Mouse (Mus musculus) heart, embryonic 15.5 days (tissue): Measurements from ENCODE around the gene Lin7a. TPM values are rescaled to one million over a fixed set of nuclear protein-coding genes. Genes with fewer than 3 reads are reported as not detected.
"Not testable (repeated sequence)": the region's sequence is repeated elsewhere in the genome, so short reads cannot be mapped to it uniquely, and the experiment has no call there.

Source experiments
- ATAC-seq: fragments of 200-750 bp; cut with Nextera tagmentation; replicated peaks from 2 replicates; pipeline ENCODE4 v1.8.0; 2017; ENCODE audit warnings: low read depth, moderate TSS enrichment; ENCODE audit not compliant: insufficient number of reproducible peaks, insufficient read depth, low FRiP score
- H3K27ac ChIP-seq: fragments of 300-500 bp; sonication (generic); 2 replicates; pipeline ENCODE4 v1.5.1; 2015; ENCODE audit warnings: mild to moderate bottlenecking, inconsistent platforms
- H3K27me3 ChIP-seq: fragments of 300-500 bp; sonication (generic); 2 replicates; pipeline ENCODE4 v1.6.1; 2015; ENCODE audit warnings: inconsistent platforms
- H3K36me3 ChIP-seq: fragments of 300-500 bp; sonication (generic); 2 replicates; pipeline ENCODE4 v1.6.1; 2015; ENCODE audit warnings: mild to moderate bottlenecking, inconsistent platforms
- H3K4me1 ChIP-seq: fragments of 300-500 bp; sonication (generic); replicated peaks from 2 replicates; pipeline ENCODE4 v1.6.1; 2015; ENCODE audit warnings: inconsistent platforms
- H3K4me2 ChIP-seq: fragments of 300-500 bp; sonication (generic); 2 replicates; pipeline ENCODE4 v1.6.1; 2015; ENCODE audit warnings: inconsistent platforms, mild to moderate bottlenecking, moderate library complexity
- H3K4me3 ChIP-seq: fragments of 300-500 bp; sonication (generic); 2 replicates; pipeline ENCODE4 v1.5.1; 2015; ENCODE audit warnings: mild to moderate bottlenecking, inconsistent platforms
- H3K9ac ChIP-seq: fragments of 300-500 bp; sonication (generic); 2 replicates; pipeline ENCODE4 v1.6.1; 2015; ENCODE audit warnings: mild to moderate bottlenecking, inconsistent platforms
- H3K9me3 ChIP-seq: fragments of 300-500 bp; sonication (generic); replicated peaks from 2 replicates; pipeline ENCODE4 v1.6.1; 2016; ENCODE audit warnings: inconsistent platforms
- WGBS: fragments of 180-500 bp; shearing (Covaris S2); methylation state at CpG from one replicate; pipeline ENCODE4 v1.1.7; 2015; ENCODE audit warnings: mixed read lengths; 5-methylcytosine and 5-hydroxymethylcytosine counted together
- polyA plus RNA-seq: library from polyadenylated mRNA; unstranded; fragments of >200 nt; fragmentation: Nextera tagmentation; extraction: Ambion mirVana; gene quantifications from 2 replicates; pipeline ENCODE4 v1.2.1, GENCODE M21; 2015

The Lin7a gene
- polyA plus RNA-seq, 1 experiment from 2014 or later, result 1.4 TPM

DNA sequence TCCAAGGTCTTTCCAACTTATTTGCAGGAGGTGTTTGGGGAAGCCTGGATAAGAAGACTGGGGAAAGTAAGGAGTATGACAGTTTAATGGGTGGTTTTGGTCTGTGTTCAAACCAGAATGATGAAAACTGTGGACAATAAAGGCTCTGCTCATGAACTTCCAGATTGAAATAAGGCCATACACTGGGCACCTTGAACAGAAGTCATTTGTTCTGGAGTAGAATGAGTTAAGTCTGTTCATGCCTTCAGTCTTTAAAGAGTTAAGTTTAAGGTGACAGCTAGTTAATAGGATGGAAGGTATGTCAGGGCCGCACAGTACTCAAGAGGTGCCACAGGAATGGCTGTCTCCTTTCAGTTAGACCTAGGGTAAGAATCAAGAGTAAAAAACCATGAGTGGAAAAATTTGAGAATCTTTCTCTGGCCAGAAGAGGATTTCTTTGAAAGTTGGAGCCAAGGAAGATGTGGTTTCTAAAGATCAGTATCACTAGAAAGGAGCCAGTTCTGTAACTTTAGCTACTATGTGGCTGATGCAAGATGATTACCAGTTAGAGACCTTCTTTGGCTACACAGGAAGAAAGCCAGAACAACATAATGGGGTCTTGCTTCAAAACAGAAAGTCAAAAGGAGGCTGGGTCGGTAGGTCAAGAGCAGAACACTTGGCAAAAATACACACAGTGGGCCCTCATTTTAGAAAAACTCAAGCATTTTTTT is 33.2 kb upstream of the Lin7a start:
- ATAC-seq, result no peak

DNA sequence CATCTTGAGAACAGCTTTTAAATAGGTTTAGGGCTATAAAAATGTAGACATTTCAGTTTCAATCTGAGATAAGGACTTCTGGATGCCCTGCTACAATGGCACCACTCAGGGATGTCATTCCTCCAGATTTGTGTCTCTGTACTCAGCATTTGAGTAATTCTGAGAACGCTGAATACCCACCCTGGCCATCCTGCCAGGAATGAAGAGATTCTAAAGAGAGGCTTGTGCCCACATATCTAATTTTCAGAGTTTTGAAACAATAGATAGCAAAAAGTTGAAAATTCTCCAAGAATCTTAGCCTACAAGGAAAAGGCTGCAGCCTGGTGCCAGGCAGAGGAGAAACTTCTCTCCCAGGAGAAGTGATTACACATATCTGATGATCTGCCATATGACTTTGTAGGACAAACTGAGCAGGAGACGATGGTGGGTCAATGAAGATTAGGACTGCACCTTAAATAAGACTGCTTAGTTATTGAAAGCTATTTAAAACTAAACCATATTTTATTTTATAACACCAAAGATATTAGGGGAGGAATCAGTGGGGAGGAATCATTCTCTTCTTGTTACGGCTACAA is 32.5 kb upstream of the Lin7a start:
- Histone ChIP-seq H3K4me2 (no peak overlapping the region), H3K4me3 (no peak overlapping the region), H3K27me3 (no peaks in the 10 kb centered on the region), H3K4me1 (no peaks in the 10 kb centered on the region), H3K27ac (no peak overlapping the region), H3K9me3 (no peaks in the 10 kb centered on the region), H3K36me3 (no peaks in the 10 kb centered on the region), H3K9ac (no peak overlapping the region)
- ATAC-seq, result no peak
- 63% methylated on average over 3 of the region's 3 CpGs for WGBS

More for the DNA sequence above, 33.2 kb upstream of the Lin7a start:
- WGBS, result 65% methylated on average over 2 of the region's 2 CpGs
- Histone ChIP-seq H3K4me1 (no peaks in the 10 kb centered on the region), H3K27me3 (no peaks in the 10 kb centered on the region), H3K9me3 (no peaks in the 10 kb centered on the region), H3K9ac (no peak overlapping the region), H3K36me3 (no peaks in the 10 kb centered on the region), H3K27ac (no peak overlapping the region), H3K4me2 (no peak overlapping the region), H3K4me3 (no peak overlapping the region)

DNA sequence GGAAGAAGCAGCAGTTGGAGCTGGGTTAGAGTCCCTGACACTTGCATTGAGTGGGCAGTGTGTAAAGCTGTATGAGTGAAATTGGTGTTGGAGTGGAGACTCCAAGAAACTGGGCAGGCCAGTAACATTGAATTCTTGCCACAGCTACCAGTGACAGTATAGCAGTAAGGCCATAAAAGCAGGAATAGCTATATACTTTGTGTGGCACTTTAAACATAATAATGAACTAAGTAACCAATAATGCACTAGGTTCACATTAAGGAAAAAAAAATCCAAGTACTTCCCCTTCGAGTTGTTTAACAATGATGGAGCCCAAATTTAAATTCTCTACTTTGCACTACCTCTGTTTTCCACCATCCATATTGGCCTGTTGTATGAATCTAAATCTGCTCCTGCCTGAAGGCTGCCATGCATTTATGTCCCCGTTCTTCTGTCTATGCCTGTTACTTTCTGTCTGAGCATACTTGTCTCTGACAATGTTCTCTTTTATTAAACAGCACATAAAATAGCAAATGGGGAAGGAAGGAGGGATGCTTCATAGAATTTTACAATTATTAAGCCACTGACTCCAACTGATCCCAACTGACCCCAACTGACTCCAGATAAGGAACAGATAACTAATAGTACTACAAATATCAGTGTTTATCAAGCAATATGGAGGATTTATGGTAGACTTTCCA is 31.7 kb upstream of the Lin7a start:
- Histone ChIP-seq H3K9me3 (no peaks in the 10 kb centered on the region), H3K27ac (no peak overlapping the region), H3K4me2 (no peak overlapping the region), H3K4me3 (no peak overlapping the region), H3K9ac (no peak overlapping the region), H3K27me3 (no peaks in the 10 kb centered on the region), H3K36me3 (no peaks in the 10 kb centered on the region), H3K4me1 (no peaks in the 10 kb centered on the region)
- no peak for ATAC-seq
- 70% methylated on average over 2 of the region's 2 CpGs for WGBS

DNA sequence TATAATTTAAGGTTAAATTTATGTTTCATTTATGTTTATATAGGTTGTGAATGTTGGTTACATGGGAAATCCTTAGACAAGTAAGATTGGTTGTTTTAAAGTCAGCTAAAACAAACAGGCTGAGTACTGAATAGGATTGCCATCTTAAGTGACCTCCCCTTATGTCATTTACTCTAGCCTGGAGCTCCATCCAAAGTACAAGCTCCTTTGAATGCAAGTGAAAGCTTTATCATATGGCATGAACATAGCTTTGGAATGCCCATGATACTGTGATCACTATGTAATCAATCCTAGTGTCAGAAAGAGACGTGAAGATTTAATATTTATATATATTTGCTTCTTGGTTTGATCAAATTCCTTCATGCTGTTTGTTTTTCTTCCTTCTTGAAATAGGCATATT is 31.0 kb upstream of the Lin7a start:
- no peaks in the 10 kb centered on the region for H3K4me1 ChIP-seq
- H3K4me3 ChIP-seq, result no peak overlapping the region
- H3K27ac ChIP-seq, result no peak overlapping the region
- H3K9ac ChIP-seq, result no peak overlapping the region
- no peak overlapping the region for H3K4me2 ChIP-seq
- no peak for ATAC-seq
- H3K36me3 ChIP-seq, result no peaks in the 10 kb centered on the region
- no peaks in the 10 kb centered on the region for H3K27me3 ChIP-seq
- WGBS, result 73% methylated on average over 1 of the region's 1 CpGs
- H3K9me3 ChIP-seq, result no peaks in the 10 kb centered on the region

DNA sequence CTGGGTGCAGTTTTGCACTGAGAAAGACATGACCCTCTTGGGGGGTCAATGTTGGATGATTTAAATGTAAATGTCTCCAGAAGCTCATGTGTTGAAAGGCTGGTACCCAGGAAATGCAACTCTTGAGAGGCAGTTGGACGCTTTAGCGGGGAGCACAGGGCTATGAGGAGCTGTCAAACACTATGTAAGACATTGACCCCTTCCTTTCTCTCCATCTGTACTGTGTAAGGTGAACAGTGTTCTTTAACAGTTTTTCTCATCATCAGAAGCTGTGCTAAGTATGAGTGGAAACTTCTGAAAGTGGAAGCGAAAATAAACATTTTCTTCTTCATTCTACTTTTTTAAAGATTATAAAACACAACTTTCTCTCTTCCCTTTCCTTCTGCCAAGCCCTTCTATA is 30.5 kb upstream of the Lin7a start:
- H3K4me2 ChIP-seq, result no peak overlapping the region
- no peak for ATAC-seq
- no peaks in the 10 kb centered on the region for H3K4me1 ChIP-seq
- H3K27ac ChIP-seq, result no peak overlapping the region
- H3K4me3 ChIP-seq, result no peak overlapping the region
- WGBS, result 77% methylated on average over 3 of the region's 3 CpGs
- H3K9ac ChIP-seq, result no peak overlapping the region
- no peaks in the 10 kb centered on the region for H3K9me3 ChIP-seq
- H3K27me3 ChIP-seq, result no peaks in the 10 kb centered on the region
- no peaks in the 10 kb centered on the region for H3K36me3 ChIP-seq

DNA sequence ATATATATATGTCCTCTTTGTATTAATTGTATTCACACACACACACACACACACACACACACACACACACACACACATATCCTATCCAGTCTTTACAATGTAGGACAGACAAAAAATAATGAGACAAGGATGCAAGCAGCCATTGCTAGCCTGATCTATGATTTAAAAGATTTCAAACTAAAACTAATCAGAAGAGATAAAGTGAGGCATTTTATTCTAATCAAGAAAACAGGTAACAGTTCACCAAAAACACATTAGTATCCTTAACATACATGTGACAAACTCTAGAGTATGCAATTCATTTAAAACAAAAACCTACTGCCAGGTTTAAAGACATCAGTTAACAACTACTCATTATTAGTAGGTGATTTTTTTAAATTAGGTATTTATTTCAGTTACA is 30.1 kb upstream of the Lin7a start:
- no peak for ATAC-seq
- Histone ChIP-seq H3K9ac (no peak overlapping the region), H3K36me3 (no peaks in the 10 kb centered on the region), H3K4me2 (no peak overlapping the region), H3K9me3 (no peaks in the 10 kb centered on the region), H3K4me3 (no peak overlapping the region), H3K27me3 (no peaks in the 10 kb centered on the region), H3K4me1 (no peaks in the 10 kb centered on the region), H3K27ac (no peak overlapping the region)

DNA sequence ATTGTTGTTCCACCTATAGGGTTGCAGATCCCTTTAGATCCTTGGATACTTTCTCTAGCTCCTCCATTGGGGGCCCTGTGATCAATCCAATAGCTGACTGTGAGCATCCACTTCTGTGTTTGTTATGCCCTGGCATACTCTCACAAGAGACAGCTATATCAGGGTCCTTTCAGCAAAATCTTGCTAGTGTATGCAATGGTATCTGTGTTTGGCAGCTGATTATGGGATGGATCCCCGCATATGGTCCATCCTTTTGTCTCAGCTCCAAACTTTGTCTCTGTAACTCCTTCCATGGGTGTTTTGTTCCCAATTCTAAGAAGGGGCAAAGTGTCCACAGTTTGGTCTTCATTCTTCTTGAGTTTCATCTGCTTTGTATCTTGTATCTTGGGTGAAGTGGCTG is 29.5 kb upstream of the Lin7a start:
- H3K27me3 ChIP-seq, H3K27ac ChIP-seq, H3K9me3 ChIP-seq, H3K4me2 ChIP-seq, H3K4me3 ChIP-seq, H3K9ac ChIP-seq, ATAC-seq, H3K36me3 ChIP-seq, H3K4me1 ChIP-seq: not testable (repeated sequence)
- 80% methylated on average over 1 of the region's 1 CpGs for WGBS

DNA sequence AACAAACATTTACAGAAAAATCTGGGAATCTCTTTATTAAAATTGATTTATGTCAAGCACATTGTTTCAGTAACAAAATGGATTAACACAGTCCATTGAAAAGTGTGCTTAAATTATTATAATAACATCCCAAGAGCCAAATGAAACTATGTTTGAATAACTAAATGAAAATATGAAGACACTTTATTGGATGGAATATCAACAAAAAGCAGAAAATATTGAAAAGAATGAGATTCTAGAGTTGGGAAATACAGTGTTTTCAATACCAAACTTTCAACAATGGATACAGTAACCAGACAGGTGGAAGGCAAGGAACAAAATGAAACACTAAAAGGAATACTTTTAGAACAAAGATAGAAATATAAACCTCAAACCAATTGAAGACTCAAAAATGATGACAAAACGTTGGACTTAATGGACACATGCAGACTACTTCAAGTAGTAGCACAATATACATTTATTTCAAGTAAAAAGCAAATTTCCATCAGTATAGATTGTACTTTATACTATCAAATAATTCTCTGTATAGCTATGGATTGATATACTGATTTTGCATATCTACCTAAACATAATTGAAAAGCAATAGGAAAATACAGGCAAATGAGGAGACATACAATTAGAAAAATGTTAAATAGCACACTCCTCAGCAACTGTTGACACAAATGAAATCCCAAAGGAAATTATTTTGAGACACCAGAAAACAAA is 28.6 kb upstream of the Lin7a start:
- Histone ChIP-seq H3K27ac (no peak overlapping the region), H3K36me3 (no peaks in the 10 kb centered on the region), H3K9me3 (no peaks in the 10 kb centered on the region), H3K9ac (no peak overlapping the region), H3K4me3 (no peak overlapping the region), H3K4me2 (no peak overlapping the region), H3K27me3 (no peaks in the 10 kb centered on the region), H3K4me1 (no peaks in the 10 kb centered on the region)
- no peak for ATAC-seq
- 62% methylated on average over 1 of the region's 1 CpGs for WGBS

DNA sequence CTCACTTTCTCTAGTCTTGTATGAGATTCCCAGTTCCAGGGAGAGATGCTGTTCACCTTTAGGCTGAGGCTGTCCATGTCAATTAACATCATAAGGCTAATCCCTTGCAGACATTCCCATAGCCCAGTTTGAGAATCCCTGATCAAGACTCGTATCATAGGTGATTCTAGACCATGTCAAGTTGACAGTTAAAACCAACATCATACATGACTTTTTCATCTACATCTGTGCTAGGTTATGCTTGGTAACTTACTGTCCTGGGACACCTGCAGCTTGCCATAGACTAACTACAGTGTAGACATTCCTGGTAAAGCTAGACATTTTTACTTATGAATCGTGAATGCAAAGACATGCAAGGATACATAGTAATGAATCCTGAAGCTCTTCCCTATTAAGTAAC is 27.3 kb upstream of the Lin7a start:
- Histone ChIP-seq H3K4me1 (no peaks in the 10 kb centered on the region), H3K9ac (no peak overlapping the region), H3K4me3 (no peak overlapping the region), H3K27me3 (no peaks in the 10 kb centered on the region), H3K27ac (no peak overlapping the region), H3K4me2 (no peak overlapping the region), H3K9me3 (no peaks in the 10 kb centered on the region), H3K36me3 (no peaks in the 10 kb centered on the region)
- no peak for ATAC-seq
- WGBS, result 72% methylated on average over 2 of the region's 2 CpGs

DNA sequence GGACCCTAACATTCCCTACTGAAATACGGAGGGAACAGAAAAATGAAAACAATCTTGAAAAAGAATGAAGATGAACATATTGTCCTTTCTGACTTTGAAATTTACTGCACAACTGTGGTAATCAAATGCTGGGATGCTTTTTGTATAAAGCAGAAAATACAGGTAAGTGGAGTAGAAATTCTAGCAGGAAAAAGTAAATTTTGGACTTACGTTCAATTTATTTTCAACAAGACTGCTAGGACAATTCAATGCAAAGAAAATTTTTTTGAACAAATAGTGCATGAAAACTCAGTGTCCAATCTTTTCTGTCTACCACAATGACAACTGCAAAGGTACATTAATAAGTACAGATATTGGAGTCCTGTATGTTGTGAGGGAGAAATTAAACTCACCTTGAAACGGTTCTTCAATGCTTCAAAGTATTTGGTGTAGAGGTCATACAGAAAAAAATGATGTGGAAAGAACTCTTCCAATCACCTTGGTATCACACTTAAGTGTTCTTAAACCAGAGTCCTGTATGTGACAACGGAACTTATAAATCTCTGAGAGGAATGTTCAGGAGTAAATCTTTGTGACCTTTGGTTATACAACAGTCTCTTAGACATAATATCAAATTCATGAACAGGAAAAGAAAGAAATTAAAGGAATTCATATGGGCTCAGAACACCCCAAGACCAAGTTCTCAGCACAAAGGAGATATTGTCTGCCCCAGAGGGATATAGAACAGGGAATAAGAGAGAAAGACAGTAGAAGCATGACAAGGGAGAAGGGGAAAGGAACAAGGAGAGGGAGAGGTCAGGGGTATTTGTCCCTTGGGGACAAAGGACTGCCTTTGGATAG is 26.6 kb upstream of the Lin7a start:
- H3K9me3 ChIP-seq, result no peaks in the 10 kb centered on the region
- H3K4me1 ChIP-seq, result no peaks in the 10 kb centered on the region
- no peak overlapping the region for H3K4me3 ChIP-seq
- no peak overlapping the region for H3K9ac ChIP-seq
- ATAC-seq, result no peak
- no peak overlapping the region for H3K4me2 ChIP-seq
- H3K27me3 ChIP-seq, result no peaks in the 10 kb centered on the region
- 77% methylated on average over 4 of the region's 4 CpGs for WGBS
- no peaks in the 10 kb centered on the region for H3K36me3 ChIP-seq
- H3K27ac ChIP-seq, result no peak overlapping the region

DNA sequence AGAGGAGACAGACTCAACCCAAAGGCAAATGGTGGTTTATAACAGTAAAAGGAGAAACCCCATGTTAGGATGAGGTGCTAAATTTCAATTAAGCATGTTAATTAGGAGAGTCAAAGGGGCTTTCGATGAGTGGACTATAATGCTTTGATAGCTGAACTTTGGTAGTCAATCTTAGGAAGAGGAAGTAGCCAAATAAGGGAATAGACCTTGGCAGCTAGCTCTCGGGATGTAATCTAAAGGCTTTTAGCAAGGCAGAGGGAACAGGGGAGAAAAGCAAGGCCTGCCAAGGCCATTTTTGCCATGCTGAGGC is 26.0 kb upstream of the Lin7a start:
- WGBS, result 33% methylated on average over 2 of the region's 2 CpGs
- Histone ChIP-seq H3K4me2 (no peak overlapping the region), H3K4me1 (no peaks in the 10 kb centered on the region), H3K9ac (no peak overlapping the region), H3K27me3 (no peaks in the 10 kb centered on the region), H3K4me3 (no peak overlapping the region), H3K27ac (no peak overlapping the region), H3K9me3 (no peaks in the 10 kb centered on the region), H3K36me3 (no peaks in the 10 kb centered on the region)
- ATAC-seq, result no peak
